Mouse (Mus musculus): Measurements from ENCODE around the gene Glcci1. TPM values are rescaled to one million over a fixed set of nuclear protein-coding genes. Genes with fewer than 3 reads are reported as not detected.

The Glcci1 gene
- polyA plus RNA-seq, 1 experiment from 2014 or later = 8.7 TPM

DNA sequence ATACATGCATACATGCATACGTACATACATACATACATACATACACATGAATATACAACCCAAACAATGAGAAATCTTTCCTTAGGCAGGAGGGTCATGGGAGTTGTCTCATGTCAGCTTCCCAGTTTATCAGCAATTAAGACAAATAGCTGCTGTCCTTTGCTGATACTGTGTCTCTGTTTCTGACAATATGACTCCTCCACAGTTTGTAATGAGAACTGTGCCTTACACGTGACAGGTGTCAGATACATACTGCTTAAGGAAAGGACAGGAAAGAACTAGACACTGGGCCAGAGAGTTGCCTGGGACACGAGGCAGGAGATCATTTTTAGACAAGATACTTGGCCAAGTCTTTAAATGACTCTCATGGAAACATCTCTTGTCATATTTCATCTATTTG is 35.1 kb upstream of the Glcci1 start:
- Histone ChIP-seq H3K4me2 (ENCODE audit: low read depth, low read length) (no peak overlapping the region), H3K4me1 (ENCODE audit: control insufficient read depth, insufficient read depth, low read length) (no peaks in the 10 kb centered on the region), H3K9me3 (ENCODE audit: control insufficient read depth, low read length) (no peaks in the 10 kb centered on the region), H3K36me3 (ENCODE audit: control insufficient read depth, insufficient read depth, low read length) (no peaks in the 10 kb centered on the region), H3K9ac (ENCODE audit: low read depth, low read length) (no peak overlapping the region), H3K27ac (replicated peaks; ENCODE audit: low read depth, low read length) (no peak overlapping the region), H3K4me3 (ENCODE audit: low read depth, low read length) (no peak overlapping the region), H3K27me3 (replicated peaks; ENCODE audit: control insufficient read depth, insufficient read depth, low read length) (no peaks in the 10 kb centered on the region)
- WGBS = 87% methylated on average over 3 of the region's 3 CpGs
- no peak for DNase-seq (ENCODE audit: low spot score)
- ATAC-seq (ENCODE audit: low read depth) = no peak

DNA sequence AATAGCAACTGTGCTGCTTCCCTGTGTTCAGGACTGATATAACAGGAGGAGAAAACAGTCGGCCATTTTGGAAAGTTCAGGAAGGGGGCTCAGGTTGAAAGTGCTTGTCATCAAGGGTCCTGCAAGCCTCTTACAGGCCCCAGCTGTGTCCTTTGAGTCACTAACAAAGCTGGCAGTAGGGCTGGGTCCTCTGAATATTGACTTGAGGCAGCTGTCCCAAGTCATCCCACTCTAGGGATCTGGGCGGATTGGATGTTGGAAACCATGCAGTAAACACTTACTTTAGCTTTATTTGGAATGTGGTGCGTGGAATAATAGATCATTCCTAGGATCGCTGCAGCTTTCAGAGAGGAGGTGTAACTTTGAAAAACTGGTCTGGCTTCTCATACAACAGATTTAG is 34.6 kb upstream of the Glcci1 start:
- DNase-seq (ENCODE audit: low spot score) (peak; percentile 54), ATAC-seq (ENCODE audit: low read depth) (peak; percentile 70; the same call in 1 of the 2 replicates)
- Histone ChIP-seq H3K4me1 (ENCODE audit: control insufficient read depth, insufficient read depth, low read length) (no peaks in the 10 kb centered on the region), H3K4me2 (ENCODE audit: low read depth, low read length) (no peak overlapping the region), H3K36me3 (ENCODE audit: control insufficient read depth, insufficient read depth, low read length) (no peaks in the 10 kb centered on the region), H3K4me3 (ENCODE audit: low read depth, low read length) (no peak overlapping the region), H3K27ac (replicated peaks; ENCODE audit: low read depth, low read length) (no peak overlapping the region), H3K27me3 (replicated peaks; ENCODE audit: control insufficient read depth, insufficient read depth, low read length) (no peaks in the 10 kb centered on the region), H3K9me3 (ENCODE audit: control insufficient read depth, low read length) (no peaks in the 10 kb centered on the region), H3K9ac (ENCODE audit: low read depth, low read length) (no peak overlapping the region)
- 79% methylated on average over 4 of the region's 4 CpGs for WGBS

DNA sequence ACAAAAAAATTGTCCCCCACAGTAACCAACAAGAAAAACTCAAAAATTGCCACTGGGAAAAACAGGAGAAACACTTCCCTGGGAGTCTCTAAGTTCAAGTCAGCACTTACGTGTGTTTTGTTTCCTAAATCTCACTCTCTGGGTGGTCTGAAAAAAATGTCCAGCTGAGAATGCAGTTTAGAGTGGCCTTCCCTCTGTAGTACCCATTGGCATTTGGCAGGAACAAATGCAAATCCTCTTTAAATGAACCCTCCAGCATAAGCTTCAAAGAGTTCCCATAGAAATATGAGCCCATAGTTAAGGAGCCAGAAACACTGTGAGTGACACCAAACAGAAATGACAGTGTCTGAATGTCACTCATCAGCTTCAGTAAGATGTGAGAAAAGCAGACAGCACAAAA is 30.2 kb upstream of the Glcci1 start:
- H3K27ac ChIP-seq (replicated peaks; ENCODE audit: low read depth, low read length) = no peak overlapping the region
- no peaks in the 10 kb centered on the region for H3K4me1 ChIP-seq (ENCODE audit: control insufficient read depth, insufficient read depth, low read length)
- no peaks in the 10 kb centered on the region for H3K36me3 ChIP-seq (ENCODE audit: control insufficient read depth, insufficient read depth, low read length)
- no peaks in the 10 kb centered on the region for H3K27me3 ChIP-seq (replicated peaks; ENCODE audit: control insufficient read depth, insufficient read depth, low read length)
- WGBS = 43% methylated on average over 1 of the region's 1 CpGs
- DNase-seq (ENCODE audit: low spot score) (peak; percentile 57), ATAC-seq (ENCODE audit: low read depth) (0 out of 2 replicates have a peak, but pooled peaks have one; percentile 33)
- no peak overlapping the region for H3K4me2 ChIP-seq (ENCODE audit: low read depth, low read length)
- no peaks in the 10 kb centered on the region for H3K9me3 ChIP-seq (ENCODE audit: control insufficient read depth, low read length)
- no peak overlapping the region for H3K9ac ChIP-seq (ENCODE audit: low read depth, low read length)
- no peak overlapping the region for H3K4me3 ChIP-seq (ENCODE audit: low read depth, low read length)

DNA sequence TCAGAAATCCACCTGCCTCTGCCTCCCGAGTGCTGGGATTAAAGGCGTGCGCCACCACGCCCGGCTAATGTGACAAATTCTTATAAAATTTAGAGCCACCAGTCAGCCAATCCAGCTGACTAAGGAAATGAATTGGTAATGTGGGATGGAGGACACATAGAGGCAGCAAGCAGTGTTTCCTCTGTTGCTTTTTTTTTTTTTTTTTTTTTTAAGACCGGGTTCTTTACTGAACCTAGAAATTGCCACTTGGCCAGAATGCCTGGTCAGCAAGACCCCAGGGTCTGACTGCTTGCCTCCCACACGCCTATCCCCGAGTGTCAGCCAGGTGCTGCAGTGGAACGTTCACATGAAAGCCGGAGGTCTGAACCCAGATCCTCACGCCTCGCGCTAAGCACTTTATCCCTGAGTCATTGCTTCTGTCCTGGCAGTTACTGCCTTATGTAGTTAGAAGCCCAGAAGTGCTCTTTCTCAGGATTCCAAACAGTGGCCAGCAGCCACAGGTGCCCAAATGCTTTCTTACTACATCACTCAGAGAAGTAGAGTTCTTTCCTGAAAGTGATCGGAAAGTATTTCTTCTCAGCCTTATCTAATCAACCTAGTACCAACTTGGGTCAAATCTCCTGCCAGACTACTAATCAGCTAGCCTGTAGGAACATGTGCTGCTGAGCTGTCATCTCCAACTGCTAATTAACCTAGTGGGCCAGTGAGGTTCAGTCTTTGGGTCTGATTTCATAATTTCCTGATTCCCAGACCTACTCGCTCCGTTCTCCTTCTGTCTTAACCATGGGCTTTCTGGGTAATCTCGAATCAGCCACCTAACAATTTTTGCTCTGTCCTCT is 24.7 kb upstream of the Glcci1 start:
- Histone ChIP-seq H3K4me2 (ENCODE audit: low read depth, low read length) (no peak overlapping the region), H3K9ac (ENCODE audit: low read depth, low read length) (no peak overlapping the region), H3K36me3 (ENCODE audit: control insufficient read depth, insufficient read depth, low read length) (no peaks in the 10 kb centered on the region), H3K4me1 (ENCODE audit: control insufficient read depth, insufficient read depth, low read length) (no peaks in the 10 kb centered on the region), H3K4me3 (ENCODE audit: low read depth, low read length) (no peak overlapping the region), H3K9me3 (ENCODE audit: control insufficient read depth, low read length) (no peaks in the 10 kb centered on the region), H3K27ac (replicated peaks; ENCODE audit: low read depth, low read length) (no peak overlapping the region), H3K27me3 (replicated peaks; ENCODE audit: control insufficient read depth, insufficient read depth, low read length) (no peaks in the 10 kb centered on the region)
- DNase-seq (ENCODE audit: low spot score) (no peak), ATAC-seq (ENCODE audit: low read depth) (no peak)
- 88% methylated on average over 17 of the region's 17 CpGs for WGBS

GRCm38 (mm10) chr6:8485414-8486175 is 23.8 kb upstream of the Glcci1 start:
- Histone ChIP-seq H3K27me3 (replicated peaks; ENCODE audit: control insufficient read depth, insufficient read depth, low read length) (no peaks in the 10 kb centered on the region), H3K4me1 (ENCODE audit: control insufficient read depth, insufficient read depth, low read length) (no peaks in the 10 kb centered on the region), H3K4me3 (ENCODE audit: low read depth, low read length) (no peak overlapping the region), H3K9me3 (ENCODE audit: control insufficient read depth, low read length) (no peaks in the 10 kb centered on the region), H3K9ac (ENCODE audit: low read depth, low read length) (no peak overlapping the region), H3K36me3 (ENCODE audit: control insufficient read depth, insufficient read depth, low read length) (no peaks in the 10 kb centered on the region), H3K4me2 (ENCODE audit: low read depth, low read length) (no peak overlapping the region), H3K27ac (replicated peaks; ENCODE audit: low read depth, low read length) (no peak overlapping the region)
- ATAC-seq (ENCODE audit: low read depth) (no peak), DNase-seq (ENCODE audit: low spot score) (peak; percentile 41)
- WGBS = 82% methylated on average over 16 of the region's 16 CpGs

DNA sequence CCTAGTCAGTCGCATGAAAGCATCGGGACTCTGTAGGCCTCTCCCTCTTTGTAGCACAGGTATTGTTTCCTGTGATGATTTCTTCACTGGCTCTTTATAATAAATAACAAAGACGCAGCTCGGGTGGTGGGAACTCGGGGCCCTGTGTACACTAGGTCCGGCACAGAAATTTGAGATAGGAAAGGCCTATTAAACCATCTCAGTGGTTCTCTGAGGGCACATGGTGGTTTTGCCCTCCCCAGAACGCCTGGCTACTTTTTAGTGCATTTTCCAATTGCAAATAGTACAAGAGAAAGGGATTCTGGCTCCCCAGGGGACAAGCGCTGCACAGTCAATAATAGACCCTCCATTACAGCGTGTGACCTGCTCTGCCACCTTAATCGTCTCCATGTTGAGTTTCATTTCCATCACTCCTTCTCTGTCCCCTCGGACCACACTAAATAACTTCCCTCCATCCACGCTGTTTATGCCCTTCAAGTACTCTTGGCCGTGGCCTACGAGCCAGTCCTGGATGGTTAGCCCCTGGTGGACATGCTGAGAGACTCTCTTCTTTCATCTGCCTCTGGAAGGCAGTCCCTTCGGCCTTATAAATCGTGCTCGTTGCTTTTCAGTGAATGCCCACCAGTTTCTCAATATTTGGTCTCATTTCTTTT is 22.9 kb upstream of the Glcci1 start:
- ATAC-seq (ENCODE audit: low read depth) = no peak
- no peak for DNase-seq (ENCODE audit: low spot score)
- no peaks in the 10 kb centered on the region for H3K27me3 ChIP-seq (replicated peaks; ENCODE audit: control insufficient read depth, insufficient read depth, low read length)
- H3K9me3 ChIP-seq (ENCODE audit: control insufficient read depth, low read length) = no peaks in the 10 kb centered on the region
- H3K4me1 ChIP-seq (ENCODE audit: control insufficient read depth, insufficient read depth, low read length) = no peaks in the 10 kb centered on the region
- H3K4me2 ChIP-seq (ENCODE audit: low read depth, low read length) = no peak overlapping the region
- H3K9ac ChIP-seq (ENCODE audit: low read depth, low read length) = no peak overlapping the region
- 78% methylated on average over 17 of the region's 17 CpGs for WGBS
- H3K27ac ChIP-seq (replicated peaks; ENCODE audit: low read depth, low read length) = no peak overlapping the region
- H3K36me3 ChIP-seq (ENCODE audit: control insufficient read depth, insufficient read depth, low read length) = no peaks in the 10 kb centered on the region
- no peak overlapping the region for H3K4me3 ChIP-seq (ENCODE audit: low read depth, low read length)

GRCm38 (mm10) chr6:8487044-8487853 is 22.2 kb upstream of the Glcci1 start:
- Histone ChIP-seq H3K36me3 (ENCODE audit: control insufficient read depth, insufficient read depth, low read length) (no peaks in the 10 kb centered on the region), H3K27ac (replicated peaks; ENCODE audit: low read depth, low read length) (no peak overlapping the region), H3K27me3 (replicated peaks; ENCODE audit: control insufficient read depth, insufficient read depth, low read length) (no peaks in the 10 kb centered on the region), H3K9me3 (ENCODE audit: control insufficient read depth, low read length) (no peaks in the 10 kb centered on the region), H3K9ac (ENCODE audit: low read depth, low read length) (no peak overlapping the region), H3K4me1 (ENCODE audit: control insufficient read depth, insufficient read depth, low read length) (no peaks in the 10 kb centered on the region), H3K4me3 (ENCODE audit: low read depth, low read length) (no peak overlapping the region), H3K4me2 (ENCODE audit: low read depth, low read length) (no peak overlapping the region)
- no peak for ATAC-seq (ENCODE audit: low read depth)
- DNase-seq (ENCODE audit: low spot score) = no peak
- 66% methylated on average over 20 of the region's 20 CpGs for WGBS

GRCm38 (mm10) chr6:8488249-8488648 is 21.2 kb upstream of the Glcci1 start:
- H3K9ac ChIP-seq (ENCODE audit: low read depth, low read length) = no peak overlapping the region
- WGBS = 66% methylated on average over 5 of the region's 5 CpGs
- no peak for ATAC-seq (ENCODE audit: low read depth)

More at GRCm38 (mm10) chr6:8488249-8488648, 21.2 kb upstream of the Glcci1 start:
- no peaks in the 10 kb centered on the region for H3K36me3 ChIP-seq (ENCODE audit: control insufficient read depth, insufficient read depth, low read length)
- no peak overlapping the region for H3K4me3 ChIP-seq (ENCODE audit: low read depth, low read length)
- no peaks in the 10 kb centered on the region for H3K27me3 ChIP-seq (replicated peaks; ENCODE audit: control insufficient read depth, insufficient read depth, low read length)
- H3K4me1 ChIP-seq (ENCODE audit: control insufficient read depth, insufficient read depth, low read length) = no peaks in the 10 kb centered on the region
- H3K27ac ChIP-seq (replicated peaks; ENCODE audit: low read depth, low read length) = no peak overlapping the region
- H3K4me2 ChIP-seq (ENCODE audit: low read depth, low read length) = no peak overlapping the region
- no peaks in the 10 kb centered on the region for H3K9me3 ChIP-seq (ENCODE audit: control insufficient read depth, low read length)
- DNase-seq (ENCODE audit: low spot score) = no peak

Data from embryonic facial prominence, embryonic 14.5 days (tissue).